Mouse (Mus musculus) embryonic fibroblast, embryonic 13.5 days (primary cell): ENCODE results near the gene Elk4.

Source experiments
- CTCF ChIP-seq: IDR thresholded peaks from 2 replicates; pipeline ENCODE4 v1.5.1; 2011; ENCODE audit warnings: mild to moderate bottlenecking, control low read depth, low read length, moderate library complexity, borderline replicate concordance; ENCODE audit not compliant: insufficient read depth
- POLR2A ChIP-seq: IDR thresholded peaks from 2 replicates; pipeline ENCODE4 v1.6.1; 2011; ENCODE audit warnings: low read depth, mild to moderate bottlenecking, control low read depth, low read length, moderate library complexity

- no peak for TF ChIP-seq POLR2A
- TF ChIP-seq CTCF = no peak
Observed at GRCm38 (mm10) chr1:131989476-131989875, 17.9 kb upstream of the Elk4 start.
